Mouse (Mus musculus) gastrocnemius, postnatal 4 days (tissue): ENCODE data around the gene Cobll1. TPM values are rescaled to one million over a fixed set of nuclear protein-coding genes. Genes with fewer than 3 reads are reported as not detected.

Experiments
- DNase-seq, 2 experiments: peaks; one replicate each; pipeline ENCODE4 v3.0.0; 2021 to 2022; ENCODE audit warnings: low spot score in 2 of 2, mixed read lengths in 2 of 2
- total RNA-seq, 2 experiments: library from RNA; stranded (reverse); gene quantifications; 2 replicates each; pipeline ENCODE4 v1.2.3; 2021

Gene Cobll1
- total RNA-seq, 2 experiments from 2014 or later, result 10.4 to 11.7 TPM

GRCm38 (mm10) chr2:65103801-65104200 lies 135.4 kb downstream of the Cobll1 start:
- DNase-seq, result no peak

- DNase-seq, result no peak
Observed at GRCm38 (mm10) chr2:65101388-65101787, 137.8 kb downstream of the Cobll1 start.

GRCm38 (mm10) chr2:65100001-65100400 lies 139.2 kb downstream of the Cobll1 start:
- no peak for DNase-seq

- no peak for DNase-seq
Observed at GRCm38 (mm10) chr2:65095571-65095970, 143.6 kb downstream of the Cobll1 start.

GRCm38 (mm10) chr2:65093990-65094389 lies 145.2 kb downstream of the Cobll1 start:
- DNase-seq, result no peak

GRCm38 (mm10) chr2:65090986-65091385 lies 148.2 kb downstream of the Cobll1 start:
- DNase-seq, result no peak

- no peak for DNase-seq
Observed at GRCm38 (mm10) chr2:65087197-65087596, 152.0 kb downstream of the Cobll1 start.

GRCm38 (mm10) chr2:65083411-65083810 lies 155.8 kb downstream of the Cobll1 start:
- DNase-seq, result no peak

- DNase-seq, result no peak
Observed at GRCm38 (mm10) chr2:65077544-65077943, 161.7 kb downstream of the Cobll1 start.

GRCm38 (mm10) chr2:65075840-65076239 lies 163.4 kb downstream of the Cobll1 start:
- no peak for DNase-seq

- no peak for DNase-seq
Observed at GRCm38 (mm10) chr2:65075431-65075830, 163.8 kb downstream of the Cobll1 start.

GRCm38 (mm10) chr2:65072205-65072604 lies 167.0 kb downstream of the Cobll1 start:
- DNase-seq, result no peak

GRCm38 (mm10) chr2:65053764-65054163 lies 185.4 kb downstream of the Cobll1 start:
- no peak for DNase-seq

- DNase-seq, result no peak
Observed at GRCm38 (mm10) chr2:65052191-65053012, 186.8 kb downstream of the Cobll1 start.

GRCm38 (mm10) chr2:65050776-65051175 lies 188.4 kb downstream of the Cobll1 start:
- no peak for DNase-seq

- no peak for DNase-seq
Observed at GRCm38 (mm10) chr2:65048234-65049017, 190.8 kb downstream of the Cobll1 start.

Other genes with a start within 250 kb of the Cobll1 start
- gene Grb14, start 214.4 kb downstream of the Cobll1 start, total RNA-seq, result 10 to 100 TPM; 12.7 to 15.8 TPM
- gene Slc38a11, start 124.6 kb upstream of the Cobll1 start, total RNA-seq, result under 1 TPM; 0.41 to 0.86 TPM